Mouse (Mus musculus) brain, embryonic 18.5 days (tissue): ENCODE measurements at regions not wholly inside any gene's neighbourhood (a gene's known extent, or its start where the extent isn't known, plus 50 kb on each side); places are given as distances from the start of the nearest gene placed in this dataset.

Source experiments
- DNase-seq: peaks from one replicate; pipeline ENCODE4 v3.0.0-alpha.2; 2012; ENCODE audit warnings: low read depth, low spot score

- no peak for DNase-seq
These were observed 281.6 kb upstream of the Irx2 start for GRCm38 (mm10) chr13:72346944-72347586.

DNA sequence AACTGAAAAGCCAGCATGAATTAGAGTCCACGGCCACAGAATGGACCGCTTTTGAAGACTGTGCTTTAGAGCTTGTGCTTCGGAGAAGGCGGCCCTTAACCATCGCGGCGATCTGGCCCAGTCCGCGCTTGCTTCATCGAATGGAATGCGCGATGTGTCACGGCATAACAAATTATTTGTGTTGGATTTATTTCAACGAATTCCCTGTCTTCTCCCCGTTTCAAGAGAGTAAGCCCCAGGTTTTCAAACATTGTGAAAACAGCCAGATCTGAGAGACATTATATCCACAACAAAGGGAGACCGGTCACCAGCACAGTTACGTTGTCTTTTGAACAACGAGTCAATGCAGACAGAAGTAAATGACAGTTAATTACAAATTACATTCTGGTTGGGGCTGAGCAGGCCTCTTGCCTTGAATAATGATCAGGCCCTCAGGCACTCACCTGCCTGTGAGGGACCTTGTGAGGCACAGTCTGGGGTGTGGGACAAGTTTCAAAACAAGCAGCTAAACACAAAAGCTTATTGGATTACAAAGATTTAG is 275.9 kb upstream of the Irx2 start:
- DNase-seq = no peak

GRCm38 (mm10) chr13:72355297-72355696 is 273.3 kb upstream of the Irx2 start:
- no peak for DNase-seq

- no peak for DNase-seq
These were observed 272.8 kb upstream of the Irx2 start for GRCm38 (mm10) chr13:72355821-72356220.

GRCm38 (mm10) chr13:72358243-72358904 is 270.2 kb upstream of the Irx2 start:
- no peak for DNase-seq

- no peak for DNase-seq
These were observed 262.9 kb upstream of the Irx2 start for GRCm38 (mm10) chr13:72365534-72366271.

DNA sequence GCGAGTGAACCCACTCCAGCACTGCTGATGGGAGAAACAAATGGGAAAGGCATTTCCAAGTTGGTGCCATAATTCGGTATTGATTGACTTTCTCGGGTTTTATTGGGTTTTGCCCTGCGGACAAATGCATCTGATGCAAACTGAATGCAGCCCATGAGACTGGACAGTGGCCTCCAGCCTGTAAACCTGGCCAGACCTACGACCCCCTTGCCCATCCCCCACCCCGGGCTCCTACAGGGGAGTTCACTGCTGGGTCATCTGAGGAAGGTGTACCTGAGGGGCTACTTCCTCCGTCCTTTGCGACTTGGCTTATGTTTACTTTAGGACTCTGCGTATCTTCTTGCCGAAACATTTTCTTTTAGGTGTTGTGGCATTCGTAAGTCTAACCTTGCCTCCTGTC is 262.3 kb upstream of the Irx2 start:
- no peak for DNase-seq

DNA sequence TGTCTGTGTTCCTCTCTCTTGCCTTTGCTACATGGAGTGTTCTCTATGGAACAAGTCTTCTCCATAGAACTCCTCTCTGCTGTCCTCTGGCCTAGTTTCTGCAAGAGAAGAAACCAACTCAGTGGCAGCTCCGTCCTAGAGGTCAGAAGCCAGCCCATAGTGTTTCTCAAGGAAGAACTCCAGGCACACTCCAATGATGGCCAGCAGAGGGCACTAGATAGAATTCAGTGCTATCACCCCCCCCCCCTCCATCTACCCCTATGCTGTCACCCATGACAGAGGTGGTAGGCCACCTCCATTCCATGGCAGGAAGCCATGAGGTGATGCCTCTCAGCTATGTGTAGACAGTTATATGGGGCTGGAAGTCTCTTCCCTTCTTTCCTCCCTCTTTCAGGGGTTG is 258.5 kb upstream of the Irx2 start:
- no peak for DNase-seq

DNA sequence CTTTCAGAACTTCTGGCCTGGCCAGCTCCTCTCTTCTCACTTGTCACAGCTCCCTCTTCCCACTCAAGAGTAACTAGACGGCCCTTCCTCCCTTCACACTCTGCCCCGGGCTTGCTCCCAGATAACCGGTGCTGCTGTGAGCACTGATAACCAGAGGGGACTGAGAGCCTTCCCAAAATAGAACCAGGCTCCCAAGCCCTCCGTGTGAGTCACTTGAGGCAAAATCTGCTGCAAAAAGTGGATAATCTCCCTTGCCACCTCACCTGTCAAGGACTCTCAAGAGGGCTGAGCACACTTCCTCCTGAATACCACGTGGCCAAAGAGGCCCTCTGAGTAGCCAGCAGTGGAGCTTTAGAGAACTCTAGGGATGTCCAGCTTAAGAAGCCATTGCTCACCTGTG is 257.6 kb upstream of the Irx2 start:
- no peak for DNase-seq

- no peak for DNase-seq
These were observed 235.3 kb upstream of the Irx2 start for GRCm38 (mm10) chr13:72393366-72393765.

GRCm38 (mm10) chr13:72400677-72401076 is 227.9 kb upstream of the Irx2 start:
- peak; percentile 8 for DNase-seq

DNA sequence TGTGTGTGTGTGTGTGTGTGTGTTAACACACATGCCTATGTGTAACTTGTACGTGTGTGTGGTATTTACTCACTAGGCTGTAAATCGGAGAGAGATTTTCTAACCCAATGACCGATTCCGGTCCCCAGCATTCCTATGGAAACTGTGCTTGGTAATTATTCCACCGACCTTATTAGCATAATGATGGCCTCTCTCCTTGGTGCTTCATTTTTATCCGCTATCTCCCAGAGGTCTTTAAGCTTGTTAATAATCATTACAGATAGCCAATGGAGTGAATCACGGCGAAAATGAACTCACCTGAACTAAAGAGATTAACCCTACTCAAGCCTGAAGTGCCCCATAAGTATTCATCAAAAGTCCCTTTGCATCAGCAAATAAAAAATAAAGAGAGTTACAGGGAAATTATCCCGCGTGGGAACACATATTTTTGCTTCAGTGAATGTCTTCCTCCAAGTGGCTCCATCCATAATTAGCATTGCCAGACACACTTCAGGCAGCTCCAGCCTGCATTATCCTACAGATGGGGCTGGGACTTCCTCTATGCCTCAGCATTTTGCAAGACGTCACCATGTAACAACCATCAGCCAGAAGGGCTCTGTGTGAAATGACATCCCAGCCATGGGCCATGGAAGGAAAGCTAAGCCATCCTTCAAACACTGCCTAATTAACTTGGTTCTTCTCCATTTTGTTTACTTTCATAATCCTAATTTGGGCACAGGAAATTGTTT is 219.2 kb upstream of the Irx2 start:
- no peak for DNase-seq

DNA sequence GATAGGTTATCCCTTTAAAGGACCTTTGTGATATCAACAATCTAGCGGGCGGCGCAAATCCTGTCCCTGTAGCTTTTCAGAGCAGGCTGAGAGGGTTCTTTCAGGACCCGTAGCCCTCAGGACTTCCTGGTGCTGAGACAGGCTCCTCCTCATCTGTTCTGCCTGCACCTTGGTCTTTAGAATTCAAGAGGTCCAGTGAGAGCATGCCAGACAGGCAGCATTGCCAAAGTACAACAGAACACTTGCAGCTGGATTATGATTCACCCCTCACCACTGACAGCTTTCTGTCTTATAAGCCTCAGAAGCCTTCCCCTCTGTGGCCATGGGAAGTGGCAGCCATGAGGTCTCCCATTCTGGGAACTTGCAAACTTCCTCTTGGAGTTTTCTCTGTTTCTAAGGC is 216.0 kb upstream of the Irx2 start:
- DNase-seq = no peak

GRCm38 (mm10) chr13:72416981-72417380 is 211.6 kb upstream of the Irx2 start:
- DNase-seq = no peak

- DNase-seq = no peak
These were observed 210.8 kb upstream of the Irx2 start for GRCm38 (mm10) chr13:72417816-72418215.

GRCm38 (mm10) chr13:72418285-72418684 is 210.3 kb upstream of the Irx2 start:
- no peak for DNase-seq

GRCm38 (mm10) chr13:72419532-72419931 is 209.1 kb upstream of the Irx2 start:
- no peak for DNase-seq

DNA sequence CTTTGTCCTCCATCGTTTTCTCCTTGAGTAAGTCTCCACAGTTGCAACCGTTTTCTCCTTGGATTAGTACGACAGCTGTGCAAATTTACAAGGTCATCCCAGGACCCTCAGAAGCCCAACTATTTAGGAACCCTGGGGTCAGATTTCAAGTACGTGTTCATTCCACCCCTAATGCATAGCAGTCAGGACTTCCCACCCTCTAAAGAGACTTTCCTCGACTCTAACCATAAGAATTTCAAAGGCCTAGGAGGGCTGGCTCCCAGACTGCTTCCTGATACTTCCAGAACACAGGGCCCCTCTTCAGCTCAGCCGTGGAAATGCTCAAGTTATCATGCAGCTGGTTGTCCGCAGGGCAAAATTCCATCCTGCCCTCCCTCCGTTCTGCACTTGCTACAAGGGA is 202.7 kb upstream of the Irx2 start:
- no peak for DNase-seq

DNA sequence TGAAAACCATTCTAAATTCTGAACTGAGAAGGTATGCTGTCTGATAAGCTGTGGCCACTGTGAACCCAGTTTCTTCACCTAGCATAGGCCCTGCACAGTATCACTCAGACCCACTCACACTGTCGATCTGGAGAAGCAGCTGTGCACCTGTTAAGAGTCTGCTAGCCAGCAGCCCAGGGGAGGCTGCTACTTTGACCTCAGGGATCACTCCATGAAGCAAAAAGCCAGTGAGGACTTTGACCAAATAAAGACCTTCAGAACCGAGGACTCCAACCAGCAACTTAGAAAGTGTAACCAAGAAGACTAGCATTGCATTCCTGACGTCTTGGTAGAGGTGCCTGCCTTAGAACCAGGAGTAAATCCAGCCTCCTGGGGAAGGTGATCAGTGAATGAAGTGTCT is 183.3 kb upstream of the Irx2 start:
- DNase-seq = no peak

- no peak for DNase-seq
These were observed 180.1 kb upstream of the Irx2 start for GRCm38 (mm10) chr13:72448458-72449058.

DNA sequence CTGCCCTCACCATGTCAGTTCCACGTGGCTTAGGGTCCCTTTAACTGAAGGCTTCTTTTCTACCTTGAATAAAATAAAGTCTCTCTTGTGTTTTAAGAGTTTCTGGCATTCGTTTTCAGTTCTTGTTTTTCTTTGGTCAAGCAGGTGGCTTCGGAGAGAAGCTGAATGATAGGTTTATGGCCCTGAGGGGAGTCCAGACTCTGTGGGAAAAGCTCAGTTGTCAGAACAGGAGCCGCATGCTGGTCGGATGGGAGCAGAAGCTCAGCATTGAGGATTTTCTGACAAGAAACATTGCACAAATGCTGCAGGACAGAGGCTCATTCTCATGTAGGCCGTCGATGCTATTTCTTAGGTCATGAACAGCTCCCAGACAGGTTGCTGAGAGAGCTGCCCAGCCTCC is 133.3 kb upstream of the Irx2 start:
- DNase-seq = no peak

- no peak for DNase-seq
These were observed 131.6 kb upstream of the Irx2 start for GRCm38 (mm10) chr13:72497036-72497435.
